Comparison of ENCODE assay signal across 15 mouse cellular contexts in genomic region chr17:27333593-27333992, GRCm38 (mm10).
DNase-seq lines count a peak whose midpoint lies in the region; TF ChIP-seq lines count a peak whose summit lies in the region.
"Had no signal": no experiment of that assay in that cellular context is flagged by ENCODE, and none has a peak within 500 bp of the region (broad histone marks: within the 10 kb centered on the region; RNA-seq: fewer than 3 reads in every experiment).

No protein-coding gene starts in this region.

- WGBS in kidney, adult 2 months, result 94% methylated on average over 16 of the region's 16 CpGs

- no peaks in the 10 kb centered on the region for H3K36me3 ChIP-seq in kidney, adult 2 months (ENCODE audit: control insufficient read depth, insufficient read depth, low read length)
- no peaks in the 10 kb centered on the region for H3K36me3 ChIP-seq in testis, adult 2 months (ENCODE audit: control insufficient read depth, insufficient read depth, low read length)
- H3K36me3 ChIP-seq: G1E; hindbrain, embryonic 13.5 days; intestine, embryonic 15.5 days; limb, embryonic 15.5 days had no signal

- no peak overlapping the region for H3K27ac ChIP-seq in kidney, adult 2 months (ENCODE audit: insufficient read depth, low read depth, low read length)
- peak overlapping the region; percentile 74 for H3K27ac ChIP-seq in testis, adult 2 months (ENCODE audit: control insufficient read depth, insufficient read depth, low read depth, low read length)
- H3K27ac ChIP-seq: hindbrain, embryonic 13.5 days; intestine, embryonic 15.5 days; limb, embryonic 15.5 days had no signal

- H3K4me1 ChIP-seq in kidney, adult 2 months (ENCODE audit: control insufficient read depth, insufficient read depth, low read length), result no peaks in the 10 kb centered on the region; the same call in 1 of the 2 replicates
- peaks cover 35% of the 10 kb centered on the region for H3K4me1 ChIP-seq in testis, adult 2 months (ENCODE audit: control insufficient read depth, insufficient read depth, low read length)

- TF ChIP-seq POLR2A in kidney, adult 2 months (IDR thresholded peaks at IDR 0.05; ENCODE audit: low read depth, low read length), result no peak
- no peak; the same call in 1 of the 2 replicates for TF ChIP-seq POLR2A in testis, adult 2 months (IDR thresholded peaks at IDR 0.05; ENCODE audit: control insufficient read depth, low read depth, low read length)

- no peaks in the 10 kb centered on the region for H3K27me3 ChIP-seq in kidney, adult 2 months (replicated peaks; ENCODE audit: control insufficient read depth, insufficient read depth, low read length)
- H3K27me3 ChIP-seq in testis, adult 2 months (ENCODE audit: control insufficient read depth, insufficient read depth, low read length), result no peaks in the 10 kb centered on the region
- H3K27me3 ChIP-seq: hindbrain, embryonic 13.5 days; intestine, embryonic 15.5 days; limb, embryonic 15.5 days had no signal

- DNase-seq in kidney, adult 2 months, result peak; percentile 4
- DNase-seq in kidney, adult 18-20 months, result no peak
- no peak for DNase-seq in testis, postnatal 10 days (ENCODE audit: low spot score)
- peak; percentile 64 to 81 for DNase-seq in layer of hippocampus, postnatal 25 days (ENCODE audit: extremely low spot score in 1 of 2, low spot score in 1 of 2)
- DNase-seq in Muller cell, postnatal 12 days (ENCODE audit: inconsistent ontology term), result no peak
- DNase-seq in yolk sac, embryonic 10.5 days (ENCODE audit: low spot score), result no peak
- DNase-seq: forebrain, postnatal 0 days; kidney, postnatal 14 days; thymus, adult 2 months had no signal

- TF ChIP-seq CTCF in kidney, adult 2 months (conservative IDR thresholded peaks at IDR 0.05; ENCODE audit: insufficient read depth, insufficient read length, low read depth, low read length), result no peak
- TF ChIP-seq CTCF in testis, adult 2 months (IDR thresholded peaks at IDR 0.05; ENCODE audit: control insufficient read depth, insufficient read depth, insufficient replicate concordance, low read depth, low read length), result no peak

- H3K4me3 ChIP-seq in kidney, adult 2 months (ENCODE audit: insufficient read depth, low read depth, low read length), result no peak overlapping the region
- H3K4me3 ChIP-seq in testis, adult 2 months (ENCODE audit: control insufficient read depth, low read depth, low read length), result peak overlapping the region; percentile 54
- H3K4me3 ChIP-seq: hindbrain, embryonic 13.5 days; intestine, embryonic 15.5 days; limb, embryonic 15.5 days; myocyte had no signal

Comparison
In these comparisons a context has a peak if more than half of its experiments do, and no peak if none do; other contexts are left out.
1. DNase-seq: peak in kidney, adult 2 months (single experiment) and layer of hippocampus, postnatal 25 days (2 of 2); none in kidney, adult 18-20 months (single experiment), testis, postnatal 10 days (single experiment), Muller cell, postnatal 12 days (single experiment) and yolk sac, embryonic 10.5 days (single experiment).